Mouse (Mus musculus): ENCODE results near the gene Snx27. TPM values are rescaled to one million over a fixed set of nuclear protein-coding genes. Genes with fewer than 3 reads are reported as not detected.

The Snx27 gene
- polyA plus RNA-seq, 1 experiment from 2014 or later = 43.0 TPM

GRCm38 (mm10) chr3:94533968-94534367 lies 48.5 kb downstream of the Snx27 start:
- ATAC-seq (ENCODE audit: low FRiP score, low TSS enrichment) = no peak

GRCm38 (mm10) chr3:94526731-94527130 lies 55.8 kb downstream of the Snx27 start:
- Histone ChIP-seq H3K27me3 (ENCODE audit: insufficient read depth, low read length) (no peaks in the 10 kb centered on the region), H3K4me2 (replicated peaks; ENCODE audit: low read depth, low read length) (no peak overlapping the region), H3K36me3 (ENCODE audit: insufficient read depth, low read length) (peaks cover 16% of the 10 kb centered on the region; the same call in 1 of the 2 replicates), H3K4me1 (ENCODE audit: insufficient read depth, low read length) (no peaks in the 10 kb centered on the region), H3K4me3 (ENCODE audit: low read length) (no peak overlapping the region), H3K9ac (replicated peaks; ENCODE audit: low read length) (no peak overlapping the region), H3K27ac (ENCODE audit: low read length) (no peak overlapping the region), H3K9me3 (ENCODE audit: low read length) (no peaks in the 10 kb centered on the region)
- WGBS = 63% methylated on average over 2 of the region's 2 CpGs
- no peak for ATAC-seq (ENCODE audit: low FRiP score, low TSS enrichment)

More at GRCm38 (mm10) chr3:94533968-94534367, 48.5 kb downstream of the Snx27 start:
- Histone ChIP-seq H3K36me3 (ENCODE audit: insufficient read depth, low read length) (no peaks in the 10 kb centered on the region), H3K9me3 (ENCODE audit: low read length) (no peaks in the 10 kb centered on the region), H3K27me3 (ENCODE audit: insufficient read depth, low read length) (no peaks in the 10 kb centered on the region), H3K4me3 (ENCODE audit: low read length) (no peak overlapping the region), H3K27ac (ENCODE audit: low read length) (no peak overlapping the region), H3K9ac (replicated peaks; ENCODE audit: low read length) (no peak overlapping the region), H3K4me2 (replicated peaks; ENCODE audit: low read depth, low read length) (no peak overlapping the region), H3K4me1 (ENCODE audit: insufficient read depth, low read length) (no peaks in the 10 kb centered on the region)

- no peak overlapping the region for H3K4me3 ChIP-seq (ENCODE audit: low read length)
- no peaks in the 10 kb centered on the region for H3K27me3 ChIP-seq (ENCODE audit: insufficient read depth, low read length)
- H3K36me3 ChIP-seq (ENCODE audit: insufficient read depth, low read length) = peaks cover 43% of the 10 kb centered on the region
- 0 out of 2 replicates have a peak, but pooled peaks cover 2% of the 10 kb centered on the region for H3K9me3 ChIP-seq (ENCODE audit: low read length)
- no peaks in the 10 kb centered on the region for H3K4me1 ChIP-seq (ENCODE audit: insufficient read depth, low read length)
- no peak overlapping the region for H3K27ac ChIP-seq (ENCODE audit: low read length)
- 87% methylated on average over 1 of the region's 1 CpGs for WGBS
- no peak for ATAC-seq (ENCODE audit: low FRiP score, low TSS enrichment)
- no peak overlapping the region for H3K9ac ChIP-seq (replicated peaks; ENCODE audit: low read length)
- H3K4me2 ChIP-seq (replicated peaks; ENCODE audit: low read depth, low read length) = no peak overlapping the region
These were observed 75.9 kb downstream of the Snx27 start for GRCm38 (mm10) chr3:94506664-94507063.

- WGBS = 81% methylated on average over 3 of the region's 3 CpGs
- Histone ChIP-seq H3K36me3 (ENCODE audit: insufficient read depth, low read length) (peaks cover 21% of the 10 kb centered on the region; the same call in 1 of the 2 replicates), H3K9me3 (ENCODE audit: low read length) (0 out of 2 replicates have a peak, but pooled peaks cover 2% of the 10 kb centered on the region), H3K27me3 (ENCODE audit: insufficient read depth, low read length) (no peaks in the 10 kb centered on the region), H3K4me1 (ENCODE audit: insufficient read depth, low read length) (no peaks in the 10 kb centered on the region), H3K27ac (ENCODE audit: low read length) (no peak overlapping the region), H3K9ac (replicated peaks; ENCODE audit: low read length) (no peak overlapping the region), H3K4me2 (replicated peaks; ENCODE audit: low read depth, low read length) (no peak overlapping the region), H3K4me3 (ENCODE audit: low read length) (no peak overlapping the region)
- no peak for ATAC-seq (ENCODE audit: low FRiP score, low TSS enrichment)
These were observed 80.3 kb downstream of the Snx27 start for GRCm38 (mm10) chr3:94502243-94502642.

GRCm38 (mm10) chr3:94497162-94497561 lies 85.4 kb downstream of the Snx27 start:
- Histone ChIP-seq H3K4me3 (ENCODE audit: low read length) (no peak overlapping the region), H3K36me3 (ENCODE audit: insufficient read depth, low read length) (peaks cover 22% of the 10 kb centered on the region), H3K9me3 (ENCODE audit: low read length) (no peaks in the 10 kb centered on the region), H3K4me1 (ENCODE audit: insufficient read depth, low read length) (no peaks in the 10 kb centered on the region), H3K4me2 (replicated peaks; ENCODE audit: low read depth, low read length) (no peak overlapping the region), H3K27ac (ENCODE audit: low read length) (no peak overlapping the region), H3K27me3 (ENCODE audit: insufficient read depth, low read length) (no peaks in the 10 kb centered on the region), H3K9ac (replicated peaks; ENCODE audit: low read length) (no peak overlapping the region)
- WGBS = 89% methylated on average over 4 of the region's 4 CpGs
- no peak for ATAC-seq (ENCODE audit: low FRiP score, low TSS enrichment)

GRCm38 (mm10) chr3:94487581-94487980 lies 94.9 kb downstream of the Snx27 start:
- ATAC-seq (ENCODE audit: low FRiP score, low TSS enrichment) = no peak

GRCm38 (mm10) chr3:94485922-94486321 lies 96.6 kb downstream of the Snx27 start:
- Histone ChIP-seq H3K4me3 (ENCODE audit: low read length) (no peak overlapping the region), H3K4me1 (ENCODE audit: insufficient read depth, low read length) (no peaks in the 10 kb centered on the region), H3K27me3 (ENCODE audit: insufficient read depth, low read length) (no peaks in the 10 kb centered on the region), H3K9me3 (ENCODE audit: low read length) (no peaks in the 10 kb centered on the region), H3K4me2 (replicated peaks; ENCODE audit: low read depth, low read length) (no peak overlapping the region), H3K36me3 (ENCODE audit: insufficient read depth, low read length) (no peaks in the 10 kb centered on the region), H3K9ac (replicated peaks; ENCODE audit: low read length) (no peak overlapping the region), H3K27ac (ENCODE audit: low read length) (no peak overlapping the region)
- 80% methylated on average over 7 of the region's 7 CpGs for whole genome bisulfite sequencing
- ATAC-seq (ENCODE audit: low FRiP score, low TSS enrichment) = no peak

More at GRCm38 (mm10) chr3:94487581-94487980, 94.9 kb downstream of the Snx27 start:
- Histone ChIP-seq H3K4me3 (ENCODE audit: low read length) (no peak overlapping the region), H3K4me1 (ENCODE audit: insufficient read depth, low read length) (no peaks in the 10 kb centered on the region), H3K36me3 (ENCODE audit: insufficient read depth, low read length) (peaks cover 5% of the 10 kb centered on the region; the same call in 1 of the 2 replicates), H3K27me3 (ENCODE audit: insufficient read depth, low read length) (no peaks in the 10 kb centered on the region), H3K9me3 (ENCODE audit: low read length) (no peaks in the 10 kb centered on the region), H3K4me2 (replicated peaks; ENCODE audit: low read depth, low read length) (no peak overlapping the region), H3K9ac (replicated peaks; ENCODE audit: low read length) (no peak overlapping the region), H3K27ac (ENCODE audit: low read length) (no peak overlapping the region)
- 81% methylated on average over 6 of the region's 6 CpGs for WGBS

- H3K4me3 ChIP-seq (ENCODE audit: low read length) = no peak overlapping the region
- ATAC-seq (ENCODE audit: low FRiP score, low TSS enrichment) = peak; percentile 31; the same call in 1 of the 2 replicates
- WGBS = 27% methylated on average over 20 of the region's 20 CpGs
- no peak overlapping the region for H3K27ac ChIP-seq (ENCODE audit: low read length)
- H3K4me1 ChIP-seq (ENCODE audit: insufficient read depth, low read length) = no peaks in the 10 kb centered on the region
- H3K27me3 ChIP-seq (ENCODE audit: insufficient read depth, low read length) = peaks cover 8% of the 10 kb centered on the region
- no peak overlapping the region for H3K4me2 ChIP-seq (replicated peaks; ENCODE audit: low read depth, low read length)
- no peaks in the 10 kb centered on the region for H3K36me3 ChIP-seq (ENCODE audit: insufficient read depth, low read length)
- no peaks in the 10 kb centered on the region for H3K9me3 ChIP-seq (ENCODE audit: low read length)
- no peak overlapping the region for H3K9ac ChIP-seq (replicated peaks; ENCODE audit: low read length)
These were observed 98.6 kb downstream of the Snx27 start for GRCm38 (mm10) chr3:94483790-94484439.

- no peak for ATAC-seq (ENCODE audit: low FRiP score, low TSS enrichment)
- Histone ChIP-seq H3K27me3 (ENCODE audit: insufficient read depth, low read length) (peaks cover 15% of the 10 kb centered on the region), H3K9ac (replicated peaks; ENCODE audit: low read length) (no peak overlapping the region), H3K36me3 (ENCODE audit: insufficient read depth, low read length) (no peaks in the 10 kb centered on the region), H3K4me2 (replicated peaks; ENCODE audit: low read depth, low read length) (no peak overlapping the region), H3K27ac (ENCODE audit: low read length) (no peak overlapping the region), H3K4me3 (ENCODE audit: low read length) (no peak overlapping the region), H3K4me1 (ENCODE audit: insufficient read depth, low read length) (0 out of 2 replicates have a peak, but pooled peaks cover 2% of the 10 kb centered on the region), H3K9me3 (ENCODE audit: low read length) (no peaks in the 10 kb centered on the region)
- 86% methylated on average over 17 of the region's 17 CpGs for WGBS
These were observed 99.6 kb downstream of the Snx27 start for GRCm38 (mm10) chr3:94482764-94483385.

- WGBS = 72% methylated on average over 4 of the region's 4 CpGs
- no peak overlapping the region for H3K27ac ChIP-seq (ENCODE audit: low read length)
- no peaks in the 10 kb centered on the region for H3K9me3 ChIP-seq (ENCODE audit: low read length)
- no peaks in the 10 kb centered on the region for H3K36me3 ChIP-seq (ENCODE audit: insufficient read depth, low read length)
- H3K9ac ChIP-seq (replicated peaks; ENCODE audit: low read length) = no peak overlapping the region
- no peak for ATAC-seq (ENCODE audit: low FRiP score, low TSS enrichment)
- no peak overlapping the region for H3K4me3 ChIP-seq (ENCODE audit: low read length)
- 0 out of 2 replicates have a peak, but pooled peaks cover 2% of the 10 kb centered on the region for H3K4me1 ChIP-seq (ENCODE audit: insufficient read depth, low read length)
- H3K27me3 ChIP-seq (ENCODE audit: insufficient read depth, low read length) = peaks cover 15% of the 10 kb centered on the region
- no peak overlapping the region for H3K4me2 ChIP-seq (replicated peaks; ENCODE audit: low read depth, low read length)
These were observed 101.1 kb downstream of the Snx27 start for GRCm38 (mm10) chr3:94481429-94481828.
